Mouse (Mus musculus): ENCODE measurements around the gene Chaf1a. TPM values are rescaled to one million over a fixed set of nuclear protein-coding genes. Genes with fewer than 3 reads are reported as not detected.
A peak's percentile ranks its signal among the peaks of the same experiment; 100 is the strongest.

The Chaf1a gene
- polyA plus RNA-seq, 1 experiment from 2014 or later, result 22.0 TPM

DNA sequence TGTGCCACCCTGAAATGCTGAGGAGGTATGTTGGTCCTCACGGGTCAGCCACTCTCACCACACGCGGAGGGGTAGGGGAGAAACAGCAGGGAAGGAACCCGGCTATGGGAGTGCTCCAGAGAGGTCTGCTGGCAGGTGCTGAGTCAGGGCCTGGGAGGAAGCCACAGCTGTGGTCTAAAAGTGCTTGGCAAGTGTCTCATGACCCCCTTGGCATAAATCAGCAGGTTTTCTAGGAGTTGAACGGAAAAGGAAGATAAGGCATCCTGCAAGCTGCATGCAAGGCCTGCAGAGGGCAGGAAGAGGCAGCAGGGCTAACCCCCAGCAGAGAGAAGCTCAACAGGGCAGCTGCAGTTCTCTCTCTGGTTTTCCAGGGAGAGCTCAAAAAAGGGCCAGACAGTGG lies 9.3 kb upstream of the Chaf1a start:
- H3K27ac ChIP-seq (ENCODE audit: poor library complexity, severe bottlenecking), result no peak overlapping the region
- peak; percentile 34; the same call in 1 of the 2 replicates for ATAC-seq (ENCODE audit: insufficient number of reproducible peaks, low FRiP score)
- H3K4me1 ChIP-seq (replicated peaks), result peaks cover 84% of the 10 kb centered on the region

DNA sequence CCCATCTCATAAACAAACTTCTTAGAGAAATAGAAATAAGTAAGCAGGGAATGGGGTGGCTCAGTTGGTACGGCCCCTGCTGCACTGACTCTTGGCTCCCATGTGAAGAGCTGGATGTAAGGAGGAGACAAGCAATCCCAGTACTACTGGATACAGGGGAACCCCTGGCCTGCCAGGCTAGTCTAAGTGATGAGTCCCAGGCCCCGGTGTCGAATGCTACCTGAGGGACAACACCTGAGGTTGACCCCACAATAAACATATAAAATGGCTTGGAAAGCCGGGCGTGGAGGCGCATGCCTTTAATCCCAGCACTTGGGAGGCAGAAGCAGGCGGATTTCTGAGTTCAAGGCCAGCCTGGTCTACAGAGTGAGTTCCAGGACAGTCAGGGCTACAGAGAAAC lies 8.8 kb upstream of the Chaf1a start:
- Histone ChIP-seq H3K4me2 (no peak overlapping the region), H3K27ac (ENCODE audit: poor library complexity, severe bottlenecking) (no peak overlapping the region), H3K36me3 (peaks cover 44% of the 10 kb centered on the region), H3K4me3 (no peak overlapping the region), H3K4me1 (replicated peaks) (peaks cover 78% of the 10 kb centered on the region), H3K9me3 (replicated peaks) (no peaks in the 10 kb centered on the region), H3K27me3 (replicated peaks) (no peaks in the 10 kb centered on the region), H3K9ac (no peak overlapping the region)
- 85% methylated on average over 7 of the region's 7 CpGs for WGBS
- ATAC-seq (ENCODE audit: insufficient number of reproducible peaks, low FRiP score), result no peak

More for the DNA sequence above, 9.3 kb upstream of the Chaf1a start:
- H3K4me2 ChIP-seq, result no peak overlapping the region
- peaks cover 44% of the 10 kb centered on the region for H3K36me3 ChIP-seq
- H3K9ac ChIP-seq, result peak overlapping the region; percentile 20; the same call in 1 of the 2 replicates
- H3K4me3 ChIP-seq, result no peak overlapping the region
- H3K27me3 ChIP-seq (replicated peaks), result no peaks in the 10 kb centered on the region
- WGBS, result 41% methylated on average over 5 of the region's 5 CpGs
- H3K9me3 ChIP-seq (replicated peaks), result no peaks in the 10 kb centered on the region

DNA sequence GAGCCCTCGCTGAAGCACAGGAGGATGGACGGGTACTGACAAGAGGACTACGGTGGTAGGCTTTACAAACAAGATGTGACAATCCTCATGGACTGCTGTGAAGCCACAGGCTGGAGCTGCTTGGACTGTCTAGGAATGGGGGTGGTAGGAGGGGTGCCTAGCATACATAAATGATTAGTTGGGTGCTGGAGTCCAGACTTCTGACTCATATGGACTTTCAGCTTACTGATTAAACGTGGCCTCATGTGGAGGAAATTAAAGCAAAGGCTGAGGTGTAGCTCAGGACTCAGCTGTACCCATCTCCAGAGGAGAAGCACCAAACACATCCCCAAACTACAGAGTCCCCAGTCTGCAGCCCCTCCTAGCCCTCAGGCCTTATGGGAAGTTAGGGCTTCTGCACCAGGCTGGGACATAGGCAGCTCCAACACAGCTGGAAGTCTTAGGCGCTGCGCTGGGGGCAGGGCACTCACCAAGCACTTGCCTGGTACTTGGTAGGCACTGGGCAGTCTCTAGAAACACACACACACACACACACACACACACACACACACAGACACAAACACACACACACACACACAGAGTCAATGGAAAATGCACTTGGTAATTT lies 8.0 kb upstream of the Chaf1a start:
- Histone ChIP-seq H3K9me3 (replicated peaks) (no peaks in the 10 kb centered on the region), H3K36me3 (peaks cover 43% of the 10 kb centered on the region), H3K27me3 (replicated peaks) (no peaks in the 10 kb centered on the region), H3K9ac (peak overlapping the region; percentile 26; the same call in 1 of the 2 replicates), H3K4me1 (replicated peaks) (peaks cover 70% of the 10 kb centered on the region), H3K4me2 (no peak overlapping the region), H3K27ac (ENCODE audit: poor library complexity, severe bottlenecking) (no peak overlapping the region), H3K4me3 (no peak overlapping the region)
- 73% methylated on average over 6 of the region's 6 CpGs for WGBS
- ATAC-seq (ENCODE audit: insufficient number of reproducible peaks, low FRiP score), result no peak

DNA sequence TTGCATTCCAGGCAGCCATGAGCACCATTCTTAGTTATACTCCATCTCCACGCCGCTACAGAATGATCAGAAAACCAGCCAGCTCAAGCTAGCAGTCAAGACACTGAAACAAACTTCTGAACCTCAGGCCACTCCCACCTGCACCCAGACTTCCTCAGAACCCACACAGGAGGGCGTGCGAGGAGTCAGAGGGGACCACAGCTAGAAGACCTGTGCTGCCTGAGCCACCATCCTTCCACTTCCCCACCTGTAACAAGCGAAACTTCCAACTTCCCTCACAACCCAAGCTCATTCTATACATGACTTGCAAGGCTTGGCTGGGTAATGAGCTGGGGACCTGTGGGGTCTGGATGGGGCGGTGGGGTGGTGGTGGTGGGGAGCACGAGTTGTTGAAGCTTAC lies 7.4 kb upstream of the Chaf1a start:
- Histone ChIP-seq H3K4me1 (replicated peaks) (peaks cover 64% of the 10 kb centered on the region), H3K27ac (ENCODE audit: poor library complexity, severe bottlenecking) (no peak overlapping the region), H3K27me3 (replicated peaks) (no peaks in the 10 kb centered on the region), H3K4me2 (no peak overlapping the region), H3K4me3 (no peak overlapping the region), H3K9ac (no peak overlapping the region), H3K36me3 (peaks cover 37% of the 10 kb centered on the region), H3K9me3 (replicated peaks) (no peaks in the 10 kb centered on the region)
- WGBS, result 75% methylated on average over 7 of the region's 7 CpGs
- ATAC-seq (ENCODE audit: insufficient number of reproducible peaks, low FRiP score), result no peak

DNA sequence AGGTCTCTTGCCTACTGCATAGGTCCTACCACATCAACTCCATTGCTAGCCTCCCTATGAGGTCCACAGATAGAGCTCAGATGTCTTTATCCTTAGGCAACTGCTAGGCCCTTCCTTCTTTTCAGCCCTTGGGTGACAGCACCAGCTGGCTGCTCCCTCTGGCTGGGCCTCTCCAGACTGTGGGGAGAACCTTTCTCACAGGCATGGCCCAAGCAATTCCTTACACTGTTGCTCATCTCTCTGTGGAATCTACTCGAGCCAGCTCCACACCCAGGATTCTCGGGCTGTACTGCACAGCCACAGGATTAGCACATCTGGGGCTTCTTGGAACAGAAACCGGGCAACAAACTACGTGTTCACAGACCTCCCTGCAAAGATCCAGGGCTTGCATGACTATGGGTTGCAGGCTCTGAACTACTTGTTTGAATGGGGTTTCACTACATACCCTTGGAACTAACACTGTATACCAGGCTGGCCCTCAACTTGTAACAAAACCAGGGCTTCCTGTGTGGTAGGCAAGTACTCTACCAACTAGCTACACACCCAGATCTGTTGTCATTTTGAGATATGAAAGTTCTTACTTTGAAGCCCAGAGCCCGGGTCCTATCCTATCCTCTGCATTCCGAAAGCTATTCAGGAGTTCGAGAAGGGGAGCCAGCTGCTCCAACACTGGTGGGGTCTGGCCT lies 6.1 kb upstream of the Chaf1a start:
- Histone ChIP-seq H3K9me3 (replicated peaks) (no peaks in the 10 kb centered on the region), H3K9ac (peak overlapping the region; percentile 65)

DNA sequence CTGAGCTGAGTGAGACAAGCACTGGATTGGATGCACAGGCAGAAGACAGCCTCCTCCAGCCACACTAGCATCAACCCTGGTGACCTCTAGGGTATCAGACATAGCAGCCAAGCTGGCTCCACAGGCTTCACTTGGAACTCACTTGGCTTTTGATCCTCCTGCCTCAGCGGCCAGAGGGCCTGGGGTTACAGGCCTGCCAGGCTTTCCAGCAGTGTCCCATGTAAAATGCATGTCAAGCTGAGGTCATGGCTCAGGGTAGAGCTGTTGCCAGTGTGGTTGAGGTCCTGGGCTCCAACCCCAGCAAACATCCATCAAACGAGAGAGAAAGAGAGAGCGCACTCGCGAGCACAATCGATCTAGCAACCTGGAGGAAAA lies 5.5 kb upstream of the Chaf1a start:
- Histone ChIP-seq H3K4me1 (replicated peaks) (peaks cover 54% of the 10 kb centered on the region), H3K27me3 (replicated peaks) (no peaks in the 10 kb centered on the region), H3K4me3 (peak overlapping the region; percentile 88), H3K36me3 (peaks cover 23% of the 10 kb centered on the region), H3K9me3 (replicated peaks) (no peaks in the 10 kb centered on the region), H3K27ac (ENCODE audit: poor library complexity, severe bottlenecking) (no peak overlapping the region), H3K9ac (peak overlapping the region; percentile 65), H3K4me2 (peak overlapping the region; percentile 72)
- ATAC-seq (ENCODE audit: insufficient number of reproducible peaks, low FRiP score), result no peak
- 84% methylated on average over 6 of the region's 6 CpGs for WGBS

More for the DNA sequence above, 6.1 kb upstream of the Chaf1a start:
- ATAC-seq (ENCODE audit: insufficient number of reproducible peaks, low FRiP score), result no peak
- peaks cover 54% of the 10 kb centered on the region for H3K4me1 ChIP-seq (replicated peaks)
- H3K27ac ChIP-seq (ENCODE audit: poor library complexity, severe bottlenecking), result no peak overlapping the region
- 81% methylated on average over 7 of the region's 7 CpGs for WGBS
- H3K4me3 ChIP-seq, result no peak overlapping the region
- H3K36me3 ChIP-seq, result peaks cover 27% of the 10 kb centered on the region
- H3K27me3 ChIP-seq (replicated peaks), result no peaks in the 10 kb centered on the region
- peak overlapping the region; percentile 72; the same call in 1 of the 2 replicates for H3K4me2 ChIP-seq

DNA sequence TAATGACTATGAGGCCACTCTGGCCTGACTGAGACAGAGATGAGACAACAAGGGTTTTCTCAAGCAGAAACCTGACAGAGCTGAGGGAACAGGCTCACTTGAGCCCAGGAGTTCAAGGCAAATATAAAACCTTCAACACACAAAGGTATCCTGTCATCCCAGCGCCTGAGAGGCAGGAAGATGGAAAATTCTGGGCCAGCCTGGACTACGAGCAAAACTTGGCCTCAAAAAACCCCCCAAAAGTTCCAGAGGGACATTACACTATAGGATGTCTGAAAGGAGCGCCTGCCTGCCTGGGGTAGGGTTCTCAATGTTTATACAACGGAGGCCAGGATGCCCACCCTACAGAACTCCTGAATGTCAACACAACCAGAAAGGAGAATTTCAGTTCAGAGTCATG lies 5.0 kb upstream of the Chaf1a start:
- Histone ChIP-seq H3K27me3 (replicated peaks) (no peaks in the 10 kb centered on the region), H3K9me3 (replicated peaks) (no peaks in the 10 kb centered on the region), H3K27ac (ENCODE audit: poor library complexity, severe bottlenecking) (no peak overlapping the region), H3K9ac (peak overlapping the region; percentile 65), H3K4me1 (replicated peaks) (peaks cover 53% of the 10 kb centered on the region), H3K4me2 (peak overlapping the region; percentile 72), H3K4me3 (peak overlapping the region; percentile 88), H3K36me3 (peaks cover 21% of the 10 kb centered on the region)
- WGBS, result 72% methylated on average over 4 of the region's 4 CpGs
- ATAC-seq (ENCODE audit: insufficient number of reproducible peaks, low FRiP score), result no peak

DNA sequence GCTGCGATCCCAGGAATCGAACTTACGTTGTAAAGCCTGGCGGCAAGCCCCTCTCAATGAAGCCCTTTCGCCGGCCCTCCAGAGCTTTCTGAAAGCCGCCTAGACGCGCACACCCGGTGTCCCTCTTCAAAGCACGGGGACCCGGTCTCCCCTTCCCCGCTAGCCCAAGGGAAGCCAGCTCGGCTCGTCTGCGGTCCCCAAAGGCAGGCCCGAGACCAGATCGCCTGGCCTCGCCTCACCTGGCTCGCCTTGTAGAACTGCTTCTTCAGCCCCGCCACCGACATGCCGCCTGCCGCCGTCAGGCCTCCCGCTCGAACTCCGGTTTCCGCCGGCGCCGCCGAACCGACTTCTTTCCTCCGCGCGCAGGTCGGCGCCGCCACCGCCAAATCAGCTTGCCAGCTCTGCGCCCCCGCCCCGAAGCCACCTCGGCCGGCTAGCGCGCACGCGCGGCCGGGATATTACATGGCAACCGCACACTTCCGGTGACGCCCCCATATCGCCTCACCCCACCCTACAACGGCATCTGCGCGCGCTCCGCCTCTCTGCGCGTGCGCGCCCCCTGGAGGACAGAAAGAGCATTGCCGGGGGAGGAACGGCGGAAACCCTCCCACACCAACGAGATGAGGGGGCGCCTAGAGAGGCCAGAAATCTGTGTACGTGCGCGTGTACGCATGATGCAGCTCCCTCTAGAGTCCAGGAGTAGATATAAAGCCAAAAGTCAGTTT lies 3.9 kb upstream of the Chaf1a start, which contains the start of gene Sh3gl1:
TSS of gene Sh3gl1 (minus strand) at position 460 of the 725 bp plus-strand sequence.
- Histone ChIP-seq H3K4me1 (replicated peaks) (peaks cover 49% of the 10 kb centered on the region), H3K27me3 (replicated peaks) (no peaks in the 10 kb centered on the region), H3K4me2 (peak within 1 kb of the TSS; percentile 72), H3K27ac (ENCODE audit: poor library complexity, severe bottlenecking) (peak within 1 kb of the TSS; percentile 79), H3K36me3 (peaks cover 18% of the 10 kb centered on the region), H3K4me3 (peak within 1 kb of the TSS; percentile 88), H3K9me3 (replicated peaks) (no peaks in the 10 kb centered on the region), H3K9ac (peak within 1 kb of the TSS; percentile 94)
- under 1% methylated on average over 74 of the region's 74 CpGs for WGBS
- peak; percentile 93 for ATAC-seq (ENCODE audit: insufficient number of reproducible peaks, low FRiP score)

DNA sequence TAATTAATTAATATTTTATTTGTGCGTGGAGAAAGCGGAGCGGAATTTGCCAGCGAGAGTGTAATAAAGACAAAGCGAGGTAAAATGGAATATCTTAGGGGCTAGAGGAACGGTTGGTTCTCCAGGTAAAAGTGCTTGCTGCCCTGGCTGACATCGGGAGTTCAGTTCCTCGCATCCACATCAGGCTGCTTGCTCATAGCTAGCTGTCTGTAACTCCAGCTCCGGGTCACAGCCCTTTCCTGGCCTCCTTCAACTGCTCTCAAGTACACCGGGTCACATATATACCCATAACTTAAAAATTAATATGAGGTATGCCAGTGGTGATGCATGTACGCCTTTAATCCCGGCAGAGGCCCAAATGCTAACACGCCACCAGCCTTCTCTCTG lies 3.3 kb upstream of the Chaf1a start:
- peaks cover 48% of the 10 kb centered on the region for H3K4me1 ChIP-seq (replicated peaks)
- no peak for ATAC-seq (ENCODE audit: insufficient number of reproducible peaks, low FRiP score)
- WGBS, result 37% methylated on average over 13 of the region's 13 CpGs

DNA sequence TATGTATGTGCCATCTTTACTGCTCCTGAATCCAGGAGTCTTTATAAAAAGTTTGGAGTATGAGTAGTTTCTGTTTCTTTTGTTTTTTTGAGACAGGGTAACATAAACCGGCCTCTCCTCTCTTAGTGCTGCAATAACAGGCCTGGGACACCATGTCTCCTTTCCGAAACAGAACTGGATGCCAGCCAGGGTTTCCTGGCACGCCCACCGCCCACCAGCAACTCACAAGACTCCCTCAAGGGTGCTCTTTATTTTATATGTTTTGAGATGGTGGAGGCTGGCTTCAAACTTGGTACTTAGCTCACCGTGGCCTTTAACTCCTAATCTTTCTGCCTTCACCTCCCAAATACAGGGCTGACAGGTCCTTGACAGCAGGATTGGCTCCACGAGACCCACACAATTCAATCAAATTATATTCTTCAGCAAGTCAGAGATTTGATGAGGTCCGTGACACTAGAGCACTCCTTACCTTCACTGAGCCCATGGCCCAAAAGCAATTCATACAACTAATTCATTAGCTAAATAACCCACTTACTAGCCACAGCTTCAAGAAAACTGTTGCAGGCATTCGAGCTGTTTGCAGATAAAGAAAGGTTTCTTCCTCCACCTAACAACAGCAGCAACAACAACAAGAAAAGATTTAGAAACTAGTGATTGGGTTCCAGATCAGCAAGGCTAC lies 1.5 kb upstream of the Chaf1a start:
- Histone ChIP-seq H3K27ac (ENCODE audit: poor library complexity, severe bottlenecking) (no peak overlapping the region), H3K9ac (no peak overlapping the region), H3K4me1 (replicated peaks) (peaks cover 31% of the 10 kb centered on the region), H3K9me3 (replicated peaks) (no peaks in the 10 kb centered on the region), H3K36me3 (peaks cover 14% of the 10 kb centered on the region), H3K4me2 (no peak overlapping the region), H3K4me3 (no peak overlapping the region), H3K27me3 (replicated peaks) (no peaks in the 10 kb centered on the region)
- no peak for ATAC-seq (ENCODE audit: insufficient number of reproducible peaks, low FRiP score)
- WGBS, result 76% methylated on average over 8 of the region's 8 CpGs

More for the DNA sequence above, 3.3 kb upstream of the Chaf1a start:
- Histone ChIP-seq H3K9ac (no peak overlapping the region; the same call in 1 of the 2 replicates), H3K27me3 (replicated peaks) (no peaks in the 10 kb centered on the region), H3K27ac (ENCODE audit: poor library complexity, severe bottlenecking) (no peak overlapping the region), H3K9me3 (replicated peaks) (no peaks in the 10 kb centered on the region), H3K36me3 (peaks cover 18% of the 10 kb centered on the region), H3K4me3 (peak overlapping the region; percentile 88), H3K4me2 (peak overlapping the region; percentile 72)

DNA sequence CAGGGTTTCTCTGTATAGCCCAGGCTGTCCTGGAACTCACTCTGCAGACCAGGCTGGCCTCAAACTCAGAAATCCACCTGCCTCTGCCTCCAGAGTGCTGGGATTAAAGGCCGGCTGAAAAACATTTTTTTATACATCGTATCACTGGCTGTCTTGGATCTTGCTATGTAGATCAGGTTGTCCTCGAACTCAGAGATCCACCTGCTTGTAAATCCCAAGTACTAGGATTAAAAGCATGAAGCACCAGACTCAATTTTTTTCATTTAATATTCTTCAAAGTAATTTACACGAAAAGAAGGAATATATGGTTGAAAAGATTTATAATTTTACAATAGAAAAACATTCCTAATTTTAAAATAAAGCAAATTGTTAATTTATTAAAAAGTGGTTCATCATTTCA lies 894 bp upstream of the Chaf1a start:
- peak overlapping the region; percentile 90 for H3K4me2 ChIP-seq
- no peaks in the 10 kb centered on the region for H3K27me3 ChIP-seq (replicated peaks)
- 74% methylated on average over 4 of the region's 4 CpGs for WGBS
- no peak overlapping the region for H3K4me3 ChIP-seq
- H3K9ac ChIP-seq, result no peak overlapping the region
- H3K9me3 ChIP-seq (replicated peaks), result no peaks in the 10 kb centered on the region
- H3K27ac ChIP-seq (ENCODE audit: poor library complexity, severe bottlenecking), result no peak overlapping the region
- ATAC-seq (ENCODE audit: insufficient number of reproducible peaks, low FRiP score), result no peak
- H3K4me1 ChIP-seq (replicated peaks), result peaks cover 25% of the 10 kb centered on the region
- H3K36me3 ChIP-seq, result peaks cover 14% of the 10 kb centered on the region
